Comparison of ENCODE assay signal across 19 mouse cellular contexts in the genomic region with DNA sequence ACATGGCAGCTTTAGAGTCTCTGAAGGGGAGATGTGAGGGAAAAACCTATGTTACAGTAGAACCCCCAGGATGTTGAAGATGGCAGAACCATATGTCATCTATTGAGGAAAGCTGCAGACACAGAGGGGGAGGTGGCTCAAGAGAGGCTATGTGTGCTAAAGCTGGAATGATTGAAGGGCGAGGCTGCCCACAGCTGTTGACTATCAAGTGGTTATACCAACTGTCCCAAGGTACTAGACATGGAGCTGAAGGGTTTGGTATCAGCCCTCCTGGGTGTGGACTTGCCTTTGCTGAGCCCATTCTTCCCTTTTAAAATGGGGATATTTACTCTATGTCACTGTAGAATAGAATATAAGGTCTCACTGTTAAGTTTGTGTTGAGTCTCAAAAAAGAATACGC.
DNase-seq lines count a peak whose midpoint lies in the region; ATAC-seq lines count a peak whose summit lies in the region.
"Had no signal": no experiment of that assay in that cellular context is flagged by ENCODE, and none has a peak within 500 bp of the region (broad histone marks: within the 10 kb centered on the region; RNA-seq: fewer than 3 reads in every experiment).

No protein-coding gene starts in this region.

- intact Hi-C loops in heart, postnatal 10 days (cut with DNase I), result no loop called here

- no peak for DNase-seq in embryonic facial prominence, embryonic 10.5 days (ENCODE audit: low spot score)
- DNase-seq in heart, adult 11 months, result peak; percentile 52
- DNase-seq in heart, postnatal 10 days, result no peak
- DNase-seq: adrenal gland, adult 2 months; adrenal gland, adult 8-10 months; adrenal gland, postnatal 10 days; adrenal gland, postnatal 14 days; adrenal gland, postnatal 25 days; adrenal gland, postnatal 36 days; B cell, adult 2 months; cerebellum, adult 11 months; cerebellum, adult 11-12 months; cerebellum, adult 18-20 months had no signal

- 79% methylated on average over 2 of the region's 2 CpGs for WGBS in embryonic facial prominence, embryonic 15.5 days
- WGBS in embryonic facial prominence, embryonic 10.5 days, result 90% methylated on average over 2 of the region's 2 CpGs

- no peak overlapping the region for H3K27ac ChIP-seq in embryonic facial prominence, embryonic 15.5 days (replicated peaks)
- H3K27ac ChIP-seq in embryonic facial prominence, embryonic 10.5 days (replicated peaks), result no peak overlapping the region

- ATAC-seq in embryonic facial prominence, embryonic 15.5 days (ENCODE audit: insufficient number of reproducible peaks, low FRiP score, low TSS enrichment, low read depth), result peak; percentile 54; the same call in 1 of the 2 replicates
- ATAC-seq: activated CD4-positive, CD25-positive, alpha-beta regulatory T cell, adult 4 months; CD4-positive, CD25-positive, alpha-beta regulatory T cell, adult 4 months; Patski had no signal

- no peak overlapping the region for H3K9ac ChIP-seq in embryonic facial prominence, embryonic 15.5 days

- H3K4me3 ChIP-seq in embryonic facial prominence, embryonic 15.5 days (replicated peaks), result no peak overlapping the region
- H3K4me3 ChIP-seq in embryonic facial prominence, embryonic 10.5 days, result no peak overlapping the region

- H3K4me1 ChIP-seq in embryonic facial prominence, embryonic 15.5 days, result no peaks in the 10 kb centered on the region
- H3K4me1 ChIP-seq in embryonic facial prominence, embryonic 10.5 days, result no peaks in the 10 kb centered on the region

- no peaks in the 10 kb centered on the region for H3K27me3 ChIP-seq in embryonic facial prominence, embryonic 15.5 days
- H3K27me3 ChIP-seq in embryonic facial prominence, embryonic 10.5 days (replicated peaks; ENCODE audit: low read depth, poor library complexity, severe bottlenecking), result no peaks in the 10 kb centered on the region
- H3K27me3 ChIP-seq: CH12.LX, Patski had no signal

- no peaks in the 10 kb centered on the region for H3K9me3 ChIP-seq in embryonic facial prominence, embryonic 15.5 days (replicated peaks)
- H3K9me3 ChIP-seq in embryonic facial prominence, embryonic 10.5 days, result no peaks in the 10 kb centered on the region
- H3K9me3 ChIP-seq: G1E had no signal

- H3K4me2 ChIP-seq in embryonic facial prominence, embryonic 15.5 days (replicated peaks), result no peak overlapping the region

- H3K36me3 ChIP-seq in embryonic facial prominence, embryonic 15.5 days, result no peaks in the 10 kb centered on the region
- H3K36me3 ChIP-seq in embryonic facial prominence, embryonic 10.5 days (replicated peaks), result no peaks in the 10 kb centered on the region
- H3K36me3 ChIP-seq: G1E had no signal
